Mouse (Mus musculus) Patski (cell line): Measurements from ENCODE around the gene Tbc1d15. TPM values are rescaled to one million over a fixed set of nuclear protein-coding genes. Genes with fewer than 3 reads are reported as not detected.

Source experiments
- ATAC-seq: fragments of 100-300 bp; one replicate; pipeline ENCODE4 v1.8.0; 2021
- CTCF ChIA-PET: fragments of 350-600 bp; sonication (Branson Sonifier 250); formaldehyde crosslinking; loops from one replicate; lab custom pipeline; 2022; ENCODE audit warnings: inconsistent platforms; lab: Charles Lee
- POLR2A ChIA-PET: fragments of 350-600 bp; sonication (Branson Sonifier 250); formaldehyde crosslinking; loops from one replicate; lab custom pipeline; 2022; ENCODE audit warnings: antibody characterized with exemption, inconsistent platforms; lab: Charles Lee
- DNase-seq: peaks from one replicate; pipeline ENCODE4 v3.0.0-alpha.2; 2011; ENCODE audit warnings: low read depth, low spot score
- H3K27me3 ChIP-seq: fragments of 371-371 bp; one replicate; pipeline ENCODE4 v1.5.1; 2021
- CTCF ChIP-seq: fragments of 100-300 bp; IDR thresholded peaks from one replicate; pipeline ENCODE4 v1.5.1; 2021
- in situ Hi-C: fragments of 300-500 bp; cut with MboI; formaldehyde crosslinking; loops from 3 replicates; pipeline ENCODE4 v1.11.1; 2018; ENCODE audit warnings: low pct_unique_long_range_greater_than_20kb, mixed read lengths
- polyA plus RNA-seq: library from polyadenylated mRNA; unstranded; gene quantifications from one replicate; pipeline ENCODE4 v1.2.3, GENCODE M21; 2021

Tbc1d15 gene
- 116 TPM for polyA plus RNA-seq

DNA sequence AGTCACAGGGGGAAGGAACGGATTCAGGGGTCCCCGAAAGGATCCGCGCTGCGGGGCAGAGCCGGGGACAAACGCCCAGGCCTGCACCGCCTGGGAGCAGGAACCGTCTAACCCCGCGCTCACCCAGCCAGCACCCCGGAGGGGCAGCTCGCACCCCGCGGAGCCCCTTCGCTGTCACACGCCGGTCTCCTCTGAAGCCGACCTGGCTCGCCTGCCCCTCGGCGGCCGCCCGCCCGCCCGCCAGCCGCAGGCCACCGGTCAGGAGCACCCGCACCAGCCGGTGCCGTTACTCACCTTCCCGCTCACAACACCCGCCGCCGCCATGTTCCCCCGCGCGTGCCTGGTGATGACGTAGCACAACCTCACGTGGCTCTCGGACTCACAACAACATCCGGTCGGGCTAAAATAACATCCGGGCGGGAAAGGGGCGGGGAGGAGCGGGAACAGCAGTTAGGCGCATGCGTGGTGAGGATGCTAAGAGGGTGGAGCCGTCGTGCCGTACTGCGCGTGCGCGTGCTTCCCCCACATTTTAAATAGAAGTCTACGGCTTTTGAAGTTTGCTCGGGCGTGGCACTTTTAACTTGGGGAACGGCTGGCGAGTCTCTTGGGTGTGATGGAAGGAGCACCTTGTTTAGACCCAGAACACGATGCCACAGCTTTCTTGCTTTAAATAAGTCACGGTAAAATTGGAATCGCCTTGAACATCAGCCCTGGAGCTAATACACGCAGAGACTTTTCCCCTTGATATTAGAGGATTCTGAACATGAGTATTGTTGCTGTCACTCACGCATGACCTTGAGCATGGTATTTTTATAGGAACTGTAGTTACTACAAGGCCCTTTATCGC, at the start of gene Tbc1d15:
Tbc1d15 (minus strand) TSS at position 380 of the 847 bp plus-strand sequence.
- in situ Hi-C loops, result no loop called here
- DNase-seq, result peak; percentile 92
- no peak for TF ChIP-seq CTCF
- POLR2A ChIA-PET, result no interaction called here
- peak; percentile 72 for ATAC-seq
- no peaks in the 10 kb centered on the region for H3K27me3 ChIP-seq
- CTCF ChIA-PET, result no interaction called here

DNA sequence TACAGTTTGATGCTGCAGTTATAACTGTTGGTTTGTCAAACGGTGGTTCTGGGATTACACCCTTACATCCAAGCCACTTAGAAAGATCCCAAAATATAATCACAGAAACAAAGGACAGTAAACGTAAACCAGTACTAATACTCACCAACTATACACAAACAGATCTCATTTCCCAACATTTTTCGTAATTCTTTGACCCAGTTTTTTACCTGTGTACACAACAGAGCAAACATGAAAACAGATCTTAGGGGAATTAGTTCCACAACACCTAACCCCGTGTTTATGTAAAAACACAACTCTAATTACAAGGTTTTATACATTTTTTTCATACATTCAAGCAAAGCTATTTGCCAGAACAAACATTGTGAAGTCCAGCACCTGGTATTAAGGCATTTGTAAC, 47.4 kb upstream of the Tbc1d15 start:
- CTCF ChIA-PET, result interaction anchor here (1.4 kb wide), 1 partner anchor 10 kb away, joined by 4 read pairs; no protein-coding TSS in a partner anchor
- POLR2A ChIA-PET, result no interaction called here

DNA sequence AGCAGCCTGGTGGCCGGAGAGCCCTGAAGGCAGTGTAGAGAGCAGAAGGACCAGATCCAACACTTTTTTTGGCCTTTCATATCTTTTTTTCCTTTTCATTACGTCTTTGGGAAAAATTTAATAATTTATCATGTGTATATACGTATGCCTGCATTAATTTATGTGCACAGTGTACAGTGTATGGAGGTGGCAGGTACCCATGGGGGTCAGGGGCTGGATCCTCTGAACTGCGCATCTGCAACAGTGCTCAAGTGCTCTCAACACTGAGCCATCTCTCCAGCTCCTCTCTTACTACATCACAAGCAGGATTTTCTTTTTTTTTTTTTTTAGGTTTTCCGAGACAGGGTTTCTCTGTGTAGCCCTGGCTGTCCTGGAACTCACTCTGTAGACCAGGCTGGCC, 46.3 kb upstream of the Tbc1d15 start:
- no peaks in the 10 kb centered on the region for H3K27me3 ChIP-seq
- TF ChIP-seq CTCF, result no peak
- DNase-seq (no peak), ATAC-seq (no peak)
- POLR2A ChIA-PET, result interaction anchor here (1.4 kb wide), 1 partner anchor 18 kb away, joined by 3 read pairs; the partner anchor contains the start of gene Rab21
- in situ Hi-C loops, result no loop called here
- CTCF ChIA-PET, result interaction anchor here (0.9 to 1.4 kb wide), 2 partner anchors 9 to 11 kb away, joined by 3 to 4 read pairs; no protein-coding TSS in a partner anchor

More for the DNA sequence above, 47.4 kb upstream of the Tbc1d15 start:
- H3K27me3 ChIP-seq, result no peaks in the 10 kb centered on the region
- ATAC-seq, result no peak
- in situ Hi-C loops, result no loop called here
- TF ChIP-seq CTCF, result no peak
- DNase-seq, result no peak

DNA sequence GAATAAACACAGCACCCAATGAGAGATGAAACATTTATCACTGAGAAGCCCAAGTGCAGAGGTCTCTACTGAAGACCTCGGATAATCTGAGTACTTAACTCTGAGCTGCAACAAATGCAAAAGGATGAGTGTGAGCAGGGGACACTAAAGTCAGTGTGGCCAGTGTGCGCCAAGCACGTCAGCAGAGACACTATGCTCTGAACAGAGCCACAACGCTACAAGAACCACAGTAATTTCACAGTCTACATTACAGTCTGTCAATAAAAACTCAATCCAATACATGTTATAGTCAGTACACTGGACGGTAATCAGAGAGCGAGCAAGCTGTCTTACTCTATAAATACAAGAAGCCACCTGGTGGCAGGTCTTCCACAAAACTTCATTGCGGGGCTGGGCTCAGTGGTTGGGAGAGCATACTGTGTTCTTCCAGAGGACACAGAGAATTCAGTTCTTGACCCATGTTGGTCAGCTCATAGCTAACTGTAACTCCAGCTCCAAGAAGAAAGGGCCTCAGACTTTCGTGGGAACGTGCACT, 45.2 kb upstream of the Tbc1d15 start:
- no peak for ATAC-seq
- DNase-seq, result no peak
- in situ Hi-C loops, result no loop called here
- TF ChIP-seq CTCF, result no peak
- CTCF ChIA-PET, result interaction anchor here (0.9 to 1.1 kb wide), 2 partner anchors 15 to 21 kb away, joined by 3 to 4 read pairs; no protein-coding TSS in a partner anchor
- POLR2A ChIA-PET, result no interaction called here
- H3K27me3 ChIP-seq, result no peaks in the 10 kb centered on the region

DNA sequence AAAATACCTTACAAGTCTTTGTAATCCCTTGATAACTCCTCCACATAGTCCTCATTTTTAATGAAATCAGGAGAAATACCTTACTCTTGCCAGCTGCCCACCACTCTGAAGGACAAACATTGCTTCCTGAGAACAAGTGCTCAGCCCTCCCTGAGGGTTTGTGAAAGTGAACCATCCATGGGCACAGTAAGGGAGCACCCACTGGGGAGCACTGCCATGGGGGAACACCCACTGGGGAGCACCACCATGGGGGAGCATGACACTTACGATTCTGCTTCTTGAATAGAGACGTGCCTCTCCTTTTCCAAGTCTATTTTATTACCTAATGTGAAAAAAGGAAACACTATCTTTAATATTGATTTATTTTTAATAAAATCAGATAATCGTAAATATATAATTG, 43.9 kb upstream of the Tbc1d15 start:
- no peak for DNase-seq
- POLR2A ChIA-PET, result no interaction called here
- no peak for ATAC-seq

DNA sequence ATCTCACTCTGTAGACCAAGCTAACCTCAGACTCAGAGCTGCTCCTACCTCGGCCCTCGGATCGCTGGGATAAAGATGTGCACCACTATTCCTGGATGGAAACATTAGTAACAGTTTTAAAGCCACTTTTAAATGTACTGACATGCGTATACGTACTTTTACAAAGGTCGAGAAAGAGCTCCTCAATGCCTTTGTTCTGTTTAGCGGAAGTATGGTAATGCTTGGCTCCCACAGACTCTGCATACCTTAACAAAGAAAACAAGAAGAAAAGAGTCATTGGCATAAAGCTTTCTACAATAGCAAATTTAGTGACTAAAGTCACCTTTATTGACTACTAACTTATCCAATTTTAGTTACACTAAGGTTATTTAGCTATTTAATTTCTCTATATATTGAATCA, 43.4 kb upstream of the Tbc1d15 start:
- CTCF ChIA-PET, result interaction anchor here (1.2 kb wide), 1 partner anchor 8 kb away, joined by 3 read pairs; no protein-coding TSS in a partner anchor
- H3K27me3 ChIP-seq, result no peaks in the 10 kb centered on the region
- POLR2A ChIA-PET, result no interaction called here
- ATAC-seq (no peak), DNase-seq (no peak)
- no peak for TF ChIP-seq CTCF
- in situ Hi-C loops, result no loop called here

More for the DNA sequence above, 43.9 kb upstream of the Tbc1d15 start:
- CTCF ChIA-PET, result interaction anchor here (1.2 kb wide), 1 partner anchor 8 kb away, joined by 3 read pairs; no protein-coding TSS in a partner anchor
- in situ Hi-C loops, result no loop called here
- TF ChIP-seq CTCF, result no peak
- H3K27me3 ChIP-seq, result no peaks in the 10 kb centered on the region

DNA sequence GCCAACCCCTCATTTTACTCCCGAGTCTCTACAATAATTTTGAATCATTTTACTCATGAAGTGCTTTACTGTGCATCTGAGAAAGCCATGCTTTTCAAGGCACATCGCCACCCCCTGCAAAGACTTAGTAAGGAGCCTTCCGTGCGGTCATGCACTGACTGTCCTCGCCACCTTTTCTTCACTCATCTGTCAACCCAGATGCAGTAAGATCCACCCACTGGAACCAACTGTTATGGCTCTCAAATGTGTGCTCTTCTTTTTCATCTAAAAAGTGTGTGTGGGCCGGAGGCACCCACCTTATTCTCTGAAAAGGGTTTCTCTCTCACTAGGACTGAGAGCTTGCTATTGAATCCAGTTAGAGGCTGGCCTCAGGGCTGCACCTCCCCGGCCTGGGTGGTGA, 42.7 kb upstream of the Tbc1d15 start:
- CTCF ChIA-PET, result no interaction called here
- DNase-seq (no peak), ATAC-seq (no peak)
- TF ChIP-seq CTCF, result no peak
- POLR2A ChIA-PET, result no interaction called here
- in situ Hi-C loops, result no loop called here
- no peaks in the 10 kb centered on the region for H3K27me3 ChIP-seq

DNA sequence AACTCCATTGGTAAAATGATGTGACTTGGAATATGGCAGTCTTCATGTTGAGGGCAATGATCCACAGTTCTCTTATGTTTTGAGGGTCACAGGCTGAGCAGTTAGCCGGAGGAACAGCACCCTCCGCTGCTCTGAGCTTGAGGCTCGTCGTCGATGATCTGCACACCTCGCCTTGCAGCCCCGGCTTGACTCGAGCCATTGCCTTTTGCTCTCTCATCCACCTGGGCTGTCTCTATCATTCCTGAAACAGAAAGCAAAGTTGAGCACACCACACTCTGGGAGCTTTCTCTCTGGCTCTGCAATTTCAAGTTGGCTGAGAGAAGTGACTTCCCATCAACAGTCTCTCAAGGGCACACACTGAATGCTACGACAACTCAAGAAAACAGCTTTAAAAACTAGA, 39.4 kb upstream of the Tbc1d15 start:
- CTCF ChIA-PET, result interaction anchor here (0.8 to 1.6 kb wide), 2 partner anchors 10 to 23 kb away, joined by 3 to 6 read pairs; no protein-coding TSS in a partner anchor
- POLR2A ChIA-PET, result no interaction called here
- in situ Hi-C loops, result no loop called here
- no peak for TF ChIP-seq CTCF
- no peak for ATAC-seq
- H3K27me3 ChIP-seq, result no peaks in the 10 kb centered on the region
- DNase-seq, result no peak

DNA sequence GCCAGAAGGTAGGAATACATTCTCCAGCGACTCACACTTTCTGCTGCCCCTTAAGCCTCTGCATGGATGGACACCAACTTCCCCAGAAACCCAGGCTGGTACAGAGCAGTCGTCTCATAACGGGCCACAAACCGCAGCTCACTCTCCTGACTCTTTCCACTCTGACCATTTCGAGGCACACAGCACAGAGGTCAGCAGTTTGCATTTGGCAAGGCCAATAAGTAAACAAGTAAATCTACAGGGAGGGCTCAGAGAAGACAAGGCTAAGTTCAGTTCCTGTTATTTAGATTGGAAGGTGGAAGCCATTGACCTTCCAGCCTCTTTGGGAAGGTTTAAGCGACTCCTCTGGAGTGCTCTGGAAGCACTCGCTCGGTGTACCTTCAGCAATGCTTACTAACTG, 37.6 kb upstream of the Tbc1d15 start:
- in situ Hi-C loops, result no loop called here
- no peak for TF ChIP-seq CTCF
- no peaks in the 10 kb centered on the region for H3K27me3 ChIP-seq
- DNase-seq (no peak), ATAC-seq (no peak)
- CTCF ChIA-PET, result interaction anchor here (1.2 kb wide), 1 partner anchor 9 kb away, joined by 3 read pairs; no protein-coding TSS in a partner anchor
- POLR2A ChIA-PET, result no interaction called here

DNA sequence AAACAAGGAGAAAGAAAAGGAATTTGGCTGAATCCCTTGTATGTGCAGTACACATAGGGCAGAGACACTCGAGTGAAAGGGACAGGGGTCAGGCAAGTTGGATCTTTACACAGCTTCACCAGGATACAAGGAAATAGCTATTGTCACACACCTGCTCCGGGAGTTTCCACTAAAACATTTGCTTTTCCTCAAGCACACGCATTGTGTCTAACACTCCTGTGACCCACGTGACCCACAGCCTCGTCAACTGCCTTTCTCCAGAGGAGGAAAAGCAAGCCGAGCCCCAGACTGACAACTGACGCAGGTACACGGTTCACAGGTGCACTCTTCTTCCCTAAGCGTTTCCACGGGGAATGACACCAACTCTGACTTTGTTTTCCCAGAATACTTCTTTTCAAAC, 32.9 kb upstream of the Tbc1d15 start:
- in situ Hi-C loops, result no loop called here
- TF ChIP-seq CTCF, result no peak
- H3K27me3 ChIP-seq, result no peaks in the 10 kb centered on the region
- ATAC-seq, result no peak
- DNase-seq, result no peak
- CTCF ChIA-PET, result no interaction called here
- POLR2A ChIA-PET, result interaction anchor here (1.2 kb wide), 1 partner anchor 31 kb away, joined by 3 read pairs; the partner anchor contains the start of gene Rab21
